Mouse (Mus musculus) megakaryocyte progenitor cell, adult 5-6 weeks (primary cell): ENCODE measurements around the gene Dtnbp1. TPM values are rescaled to one million over a fixed set of nuclear protein-coding genes. Genes with fewer than 3 reads are reported as not detected.

Experiments used
- ATAC-seq: replicated peaks from 2 replicates; pipeline ENCODE4 v1.8.0; 2016; ENCODE audit warnings: mild to moderate bottlenecking, moderate TSS enrichment, inconsistent platforms; ENCODE audit not compliant: poor library complexity
- total RNA-seq, 2 experiments: library from RNA; stranded (forward) in 1 of 2; stranded (reverse) in 1 of 2; fragments of 157-497, 149-512 nt in 1 of 2; fragments of 200-1000 nt in 1 of 2; gene quantifications; 2 replicates each; pipeline versions ENCODE4 v1.2.3 to v1.2.4; 2015 to 2017

Dtnbp1 gene
- total RNA-seq (2015) (89.4 and 94.5 TPM in 2 replicates), total RNA-seq (2017) (98.2 and 104 TPM in 2 replicates)

- ATAC-seq = peak; percentile 49
Observed at GRCm38 (mm10) chr13:45001911-45002615, at the start of gene Dtnbp1. Gene Dtnbp1 (minus strand): TSS chr13:45002147.

GRCm38 (mm10) chr13:45049261-45050020 lies 47.5 kb upstream of the Dtnbp1 start:
- ATAC-seq = no peak

- ATAC-seq = no peak
Observed at GRCm38 (mm10) chr13:45043466-45043865, 41.5 kb upstream of the Dtnbp1 start.

GRCm38 (mm10) chr13:45040741-45041140 lies 38.8 kb upstream of the Dtnbp1 start:
- ATAC-seq = no peak

GRCm38 (mm10) chr13:45040195-45040594 lies 38.2 kb upstream of the Dtnbp1 start:
- peak; percentile 34; the same call in 1 of the 2 replicates for ATAC-seq

GRCm38 (mm10) chr13:45036417-45036816 lies 34.5 kb upstream of the Dtnbp1 start:
- no peak for ATAC-seq

- no peak for ATAC-seq
Observed at GRCm38 (mm10) chr13:45034759-45035158, 32.8 kb upstream of the Dtnbp1 start.

GRCm38 (mm10) chr13:45033360-45033759 lies 31.4 kb upstream of the Dtnbp1 start:
- no peak for ATAC-seq

- ATAC-seq = no peak
Observed at GRCm38 (mm10) chr13:45032484-45032883, 30.5 kb upstream of the Dtnbp1 start.

GRCm38 (mm10) chr13:45031748-45032147 lies 29.8 kb upstream of the Dtnbp1 start:
- peak; percentile 43 for ATAC-seq

GRCm38 (mm10) chr13:45031314-45031713 lies 29.4 kb upstream of the Dtnbp1 start:
- ATAC-seq = no peak

- ATAC-seq = peak; percentile 100
Observed at GRCm38 (mm10) chr13:45030830-45031229, 28.9 kb upstream of the Dtnbp1 start.

- no peak for ATAC-seq
Observed at GRCm38 (mm10) chr13:45029791-45030190, 27.8 kb upstream of the Dtnbp1 start.

GRCm38 (mm10) chr13:45026291-45026690 lies 24.3 kb upstream of the Dtnbp1 start:
- no peak for ATAC-seq

GRCm38 (mm10) chr13:45024821-45025220 lies 22.9 kb upstream of the Dtnbp1 start:
- ATAC-seq = no peak

GRCm38 (mm10) chr13:45023356-45024150 lies 21.6 kb upstream of the Dtnbp1 start:
- no peak for ATAC-seq

- peak; percentile 90 for ATAC-seq
Observed at GRCm38 (mm10) chr13:45008150-45008549, 6.2 kb upstream of the Dtnbp1 start.

- no peak for ATAC-seq
Observed at GRCm38 (mm10) chr13:45007726-45008125, 5.8 kb upstream of the Dtnbp1 start.

- peak; percentile 56 for ATAC-seq
Observed at GRCm38 (mm10) chr13:45006483-45006882, 4.5 kb upstream of the Dtnbp1 start.

GRCm38 (mm10) chr13:45005861-45006260 lies 3.9 kb upstream of the Dtnbp1 start:
- ATAC-seq = peak; percentile 43

- ATAC-seq = no peak
Observed at GRCm38 (mm10) chr13:45004987-45005592, 3.1 kb upstream of the Dtnbp1 start.
